Mouse (Mus musculus) limb, embryonic 10.5 days (tissue): ENCODE data around the gene Gm17490. TPM values are rescaled to one million over a fixed set of nuclear protein-coding genes. Genes with fewer than 3 reads are reported as not detected.
A peak's percentile ranks its signal among the peaks of the same experiment; 100 is the strongest.

Experiments
- DNase-seq: peaks from one replicate; pipeline ENCODE4 v3.0.0-alpha.2; 2017; ENCODE audit warnings: low spot score
- H3K27ac ChIP-seq: fragments of 300-500 bp; sonication (generic); 2 replicates; pipeline ENCODE4 v1.5.1; 2016; ENCODE audit warnings: mild to moderate bottlenecking
- H3K27me3 ChIP-seq: fragments of 300-500 bp; sonication (generic); 2 replicates; pipeline ENCODE4 v1.6.1; 2016; ENCODE audit warnings: low read depth, mild to moderate bottlenecking; ENCODE audit not compliant: poor library complexity, severe bottlenecking
- H3K36me3 ChIP-seq: fragments of 300-500 bp; sonication (generic); 2 replicates; pipeline ENCODE4 v1.6.1; 2016; ENCODE audit warnings: mild to moderate bottlenecking, moderate library complexity
- H3K4me1 ChIP-seq: fragments of 300-500 bp; sonication (generic); 2 replicates; pipeline ENCODE4 v1.6.1; 2016
- H3K4me3 ChIP-seq: fragments of 300-500 bp; sonication (generic); 2 replicates; pipeline ENCODE4 v1.5.1; 2016; ENCODE audit warnings: mild to moderate bottlenecking, moderate library complexity
- H3K9me3 ChIP-seq: fragments of 300-500 bp; sonication (generic); replicated peaks from 2 replicates; pipeline ENCODE4 v1.6.1; 2016; ENCODE audit warnings: mild to moderate bottlenecking
- WGBS: fragments of 180-500 bp; shearing (Covaris S2); methylation state at CpG from one replicate; pipeline ENCODE4 v1.1.7; 2016; 5-methylcytosine and 5-hydroxymethylcytosine counted together
- polyA plus RNA-seq: library from polyadenylated mRNA; unstranded; fragments of >200 nt; fragmentation: Nextera tagmentation; extraction: Ambion mirVana; gene quantifications from 2 replicates; pipeline ENCODE4 v1.2.1, GENCODE M21; 2016

The Gm17490 gene
- not detected in 2 replicates for polyA plus RNA-seq

- Histone ChIP-seq H3K4me1 (no peaks in the 10 kb centered on the region), H3K36me3 (no peaks in the 10 kb centered on the region), H3K27ac (no peak within 1 kb of the TSS), H3K9me3 (no peaks in the 10 kb centered on the region), H3K27me3 (no peaks in the 10 kb centered on the region), H3K4me3 (no peak within 1 kb of the TSS)
- 95% methylated on average over 5 of the region's 5 CpGs for WGBS
- DNase-seq = no peak
Measured at GRCm38 (mm10) chr2:11625890-11626289, at the start of gene Gm17490. TSS of gene Gm17490 (minus strand) at chr2:11626264.

- WGBS = 17% methylated on average over 3 of the region's 3 CpGs
- H3K4me1 ChIP-seq = no peaks in the 10 kb centered on the region
Measured at GRCm38 (mm10) chr2:11672144-11672543, 46.1 kb upstream of the Gm17490 start.

GRCm38 (mm10) chr2:11665326-11665725 lies 39.3 kb upstream of the Gm17490 start:
- Histone ChIP-seq H3K4me3 (no peak overlapping the region), H3K9me3 (no peaks in the 10 kb centered on the region), H3K27ac (no peak overlapping the region), H3K4me1 (no peaks in the 10 kb centered on the region), H3K27me3 (no peaks in the 10 kb centered on the region), H3K36me3 (no peaks in the 10 kb centered on the region)
- DNase-seq = no peak
- 94% methylated on average over 3 of the region's 3 CpGs for WGBS

More at GRCm38 (mm10) chr2:11672144-11672543, 46.1 kb upstream of the Gm17490 start:
- DNase-seq = no peak
- no peak overlapping the region for H3K27ac ChIP-seq
- H3K27me3 ChIP-seq = no peaks in the 10 kb centered on the region
- H3K9me3 ChIP-seq = no peaks in the 10 kb centered on the region
- H3K4me3 ChIP-seq = no peak overlapping the region
- H3K36me3 ChIP-seq = no peaks in the 10 kb centered on the region

- no peak for DNase-seq
- Histone ChIP-seq H3K4me1 (no peaks in the 10 kb centered on the region), H3K9me3 (no peaks in the 10 kb centered on the region), H3K27ac (no peak overlapping the region), H3K27me3 (no peaks in the 10 kb centered on the region), H3K4me3 (no peak overlapping the region), H3K36me3 (no peaks in the 10 kb centered on the region)
- 89% methylated on average over 4 of the region's 4 CpGs for WGBS
Measured at GRCm38 (mm10) chr2:11664806-11665205, 38.7 kb upstream of the Gm17490 start.

- no peaks in the 10 kb centered on the region for H3K4me1 ChIP-seq
- no peak overlapping the region for H3K27ac ChIP-seq
- H3K9me3 ChIP-seq = no peaks in the 10 kb centered on the region
- H3K27me3 ChIP-seq = no peaks in the 10 kb centered on the region
- no peak for DNase-seq
- H3K4me3 ChIP-seq = 0 out of 2 replicates have a peak overlapping the region, but pooled peaks have one; percentile 20
- H3K36me3 ChIP-seq = no peaks in the 10 kb centered on the region
- 40% methylated on average over 6 of the region's 6 CpGs for WGBS
Measured at GRCm38 (mm10) chr2:11664367-11664766, 38.3 kb upstream of the Gm17490 start.

- H3K36me3 ChIP-seq = no peaks in the 10 kb centered on the region
- WGBS = 4% methylated on average over 10 of the region's 10 CpGs
- H3K27me3 ChIP-seq = no peaks in the 10 kb centered on the region
- H3K27ac ChIP-seq = no peak overlapping the region
- peak; percentile 64 for DNase-seq
- H3K4me1 ChIP-seq = no peaks in the 10 kb centered on the region
- no peaks in the 10 kb centered on the region for H3K9me3 ChIP-seq
- 0 out of 2 replicates have a peak overlapping the region, but pooled peaks have one; percentile 20 for H3K4me3 ChIP-seq
Measured at GRCm38 (mm10) chr2:11663961-11664360, 37.9 kb upstream of the Gm17490 start.

GRCm38 (mm10) chr2:11662907-11663230 lies 36.8 kb upstream of the Gm17490 start:
- no peaks in the 10 kb centered on the region for H3K27me3 ChIP-seq
- no peak for DNase-seq
- no peaks in the 10 kb centered on the region for H3K36me3 ChIP-seq
- no peak overlapping the region for H3K4me3 ChIP-seq
- no peaks in the 10 kb centered on the region for H3K9me3 ChIP-seq
- no peaks in the 10 kb centered on the region for H3K4me1 ChIP-seq
- no peak overlapping the region for H3K27ac ChIP-seq
- 89% methylated on average over 1 of the region's 1 CpGs for WGBS

GRCm38 (mm10) chr2:11662143-11662906 lies 36.3 kb upstream of the Gm17490 start:
- Histone ChIP-seq H3K4me1 (no peaks in the 10 kb centered on the region), H3K36me3 (no peaks in the 10 kb centered on the region), H3K27me3 (no peaks in the 10 kb centered on the region), H3K9me3 (no peaks in the 10 kb centered on the region), H3K27ac (no peak overlapping the region), H3K4me3 (no peak overlapping the region)
- no peak for DNase-seq
- WGBS = 90% methylated on average over 6 of the region's 6 CpGs

- H3K4me3 ChIP-seq = no peak overlapping the region
- no peaks in the 10 kb centered on the region for H3K27me3 ChIP-seq
- H3K36me3 ChIP-seq = no peaks in the 10 kb centered on the region
- no peak for DNase-seq
- 53% methylated on average over 2 of the region's 2 CpGs for WGBS
- H3K4me1 ChIP-seq = no peaks in the 10 kb centered on the region
- H3K27ac ChIP-seq = no peak overlapping the region
- no peaks in the 10 kb centered on the region for H3K9me3 ChIP-seq
Measured at GRCm38 (mm10) chr2:11659263-11659662, 33.2 kb upstream of the Gm17490 start.

GRCm38 (mm10) chr2:11657581-11657980 lies 31.5 kb upstream of the Gm17490 start:
- 95% methylated on average over 2 of the region's 2 CpGs for WGBS
- no peaks in the 10 kb centered on the region for H3K4me1 ChIP-seq
- DNase-seq = no peak

GRCm38 (mm10) chr2:11654990-11655931 lies 29.2 kb upstream of the Gm17490 start:
- no peak for DNase-seq
- no peak overlapping the region for H3K27ac ChIP-seq
- no peaks in the 10 kb centered on the region for H3K27me3 ChIP-seq
- WGBS = 73% methylated on average over 9 of the region's 9 CpGs
- H3K4me1 ChIP-seq = no peaks in the 10 kb centered on the region
- no peaks in the 10 kb centered on the region for H3K36me3 ChIP-seq
- H3K9me3 ChIP-seq = no peaks in the 10 kb centered on the region
- H3K4me3 ChIP-seq = no peak overlapping the region

More at GRCm38 (mm10) chr2:11657581-11657980, 31.5 kb upstream of the Gm17490 start:
- Histone ChIP-seq H3K36me3 (no peaks in the 10 kb centered on the region), H3K9me3 (no peaks in the 10 kb centered on the region), H3K27ac (no peak overlapping the region), H3K4me3 (no peak overlapping the region), H3K27me3 (no peaks in the 10 kb centered on the region)

- no peaks in the 10 kb centered on the region for H3K9me3 ChIP-seq
- no peak overlapping the region for H3K27ac ChIP-seq
- H3K4me3 ChIP-seq = no peak overlapping the region
- H3K36me3 ChIP-seq = no peaks in the 10 kb centered on the region
- DNase-seq = no peak
- no peaks in the 10 kb centered on the region for H3K4me1 ChIP-seq
- whole genome bisulfite sequencing = 77% methylated on average over 5 of the region's 5 CpGs
- no peaks in the 10 kb centered on the region for H3K27me3 ChIP-seq
Measured at GRCm38 (mm10) chr2:11653780-11654179, 27.7 kb upstream of the Gm17490 start.

- DNase-seq = no peak
- Histone ChIP-seq H3K36me3 (no peaks in the 10 kb centered on the region), H3K4me3 (no peak overlapping the region), H3K4me1 (no peaks in the 10 kb centered on the region), H3K27ac (no peak overlapping the region), H3K9me3 (no peaks in the 10 kb centered on the region), H3K27me3 (no peaks in the 10 kb centered on the region)
- WGBS = 63% methylated on average over 6 of the region's 6 CpGs
Measured at GRCm38 (mm10) chr2:11653330-11653729, 27.3 kb upstream of the Gm17490 start.
